Mouse (Mus musculus) 416B (cell line): ENCODE results near the gene Rtp1.

Experiments
- DNase-seq: peaks from one replicate; pipeline ENCODE4 v3.0.0; 2011; ENCODE audit warnings: low read depth

The Rtp1 gene

DNA sequence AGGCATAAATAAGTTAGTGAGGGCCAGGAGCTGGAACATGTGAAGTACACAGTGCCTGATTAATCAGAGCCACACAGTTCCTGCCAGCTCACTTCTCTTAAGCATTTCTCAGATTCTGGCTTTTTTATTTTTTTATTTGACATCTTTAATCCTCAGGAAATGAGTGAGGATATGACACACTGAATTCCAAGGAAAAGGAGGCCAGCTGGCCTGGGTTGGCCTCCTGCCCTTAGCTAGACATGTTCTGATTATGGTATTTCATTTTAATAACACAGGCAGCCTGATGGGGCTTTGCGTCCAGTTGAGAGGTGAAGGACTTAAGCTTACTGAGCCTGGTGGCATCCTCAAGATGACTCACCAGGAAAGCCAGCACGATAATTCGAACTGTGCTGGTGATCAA lies 27.6 kb downstream of the Rtp1 start:
- DNase-seq: no peak

DNA sequence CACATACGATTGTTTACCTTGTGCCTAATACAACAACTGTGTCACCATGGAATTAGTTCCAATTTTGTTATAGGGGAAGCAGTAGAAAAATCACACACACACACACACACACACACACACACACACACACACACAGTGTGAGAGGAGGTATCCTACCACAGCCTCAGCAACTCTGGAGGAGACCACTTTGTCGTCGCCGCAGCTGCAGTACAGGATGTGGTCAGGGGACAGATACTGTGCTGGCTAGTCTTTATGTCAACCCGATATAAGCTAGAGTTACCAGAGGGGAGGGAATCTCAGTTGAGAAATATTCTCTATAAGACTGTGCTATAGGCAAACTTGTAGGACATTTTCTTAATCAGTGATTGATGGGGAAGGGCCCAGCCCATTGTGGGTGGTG lies 28.4 kb downstream of the Rtp1 start:
- peak; percentile 70 for DNase-seq

DNA sequence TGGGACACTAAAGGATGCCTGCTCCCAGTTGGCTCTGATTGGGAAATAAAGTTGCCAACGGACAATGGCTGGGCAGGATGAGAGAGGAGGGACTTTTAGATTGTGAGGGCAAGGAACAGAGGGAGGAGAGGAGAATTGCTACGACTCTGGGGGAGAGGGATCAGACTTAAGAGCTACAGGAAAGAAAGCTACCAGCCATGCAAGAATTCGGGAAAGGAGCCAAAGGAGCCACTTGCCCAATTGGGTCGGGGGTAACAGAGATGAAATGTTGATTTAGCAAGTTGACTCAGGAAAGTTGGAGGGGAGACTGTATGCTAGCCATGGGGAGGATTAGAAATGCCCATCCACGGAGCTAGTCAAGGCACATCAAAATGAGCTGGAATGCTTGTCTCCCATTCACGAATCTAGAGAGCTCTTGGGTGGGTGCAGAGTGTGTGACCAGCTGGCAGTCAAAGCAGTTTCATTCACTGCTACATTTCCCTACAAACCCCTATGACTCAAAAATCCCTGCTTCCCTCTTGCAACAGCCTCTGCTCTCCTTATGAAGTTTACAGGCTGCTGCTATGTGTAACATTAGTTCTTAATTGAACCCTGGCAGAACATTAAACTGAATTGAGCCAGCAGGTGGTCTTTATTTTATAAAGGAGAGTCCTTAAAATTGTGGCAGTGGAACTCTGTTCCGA lies 30.1 kb downstream of the Rtp1 start:
- no peak for DNase-seq

DNA sequence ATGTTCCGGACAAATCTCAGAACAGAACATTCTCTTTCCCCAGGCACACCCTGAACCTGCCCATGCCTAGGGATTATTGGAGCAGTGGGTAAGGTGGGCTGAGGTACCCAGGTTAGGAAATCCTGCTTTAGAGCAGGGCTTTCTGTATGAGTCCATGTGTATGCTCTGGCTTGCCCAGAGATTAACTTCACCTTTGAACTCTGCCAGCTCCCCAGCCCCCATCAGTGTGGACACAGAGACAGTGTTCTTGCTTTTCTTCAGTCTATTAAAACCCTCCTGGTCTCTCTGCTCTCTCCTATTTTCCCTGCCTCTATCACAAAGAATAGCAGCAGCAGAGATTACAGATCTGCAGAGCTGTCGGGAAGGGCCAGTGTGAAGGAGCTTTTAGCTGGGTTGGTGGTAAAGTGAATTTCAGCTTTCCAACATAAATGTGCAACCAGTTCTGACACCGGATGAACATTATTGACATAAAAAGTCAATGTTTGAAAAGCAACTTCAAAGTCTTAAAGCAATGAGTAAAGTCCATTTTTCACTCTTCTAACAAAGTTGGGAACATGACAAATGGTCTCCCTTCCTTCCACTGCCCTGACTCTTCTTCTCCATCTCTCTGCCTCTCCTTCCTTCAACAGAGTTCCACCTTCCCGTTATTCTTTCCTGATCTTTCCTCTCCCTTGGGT lies 34.9 kb downstream of the Rtp1 start:
- no peak for DNase-seq

DNA sequence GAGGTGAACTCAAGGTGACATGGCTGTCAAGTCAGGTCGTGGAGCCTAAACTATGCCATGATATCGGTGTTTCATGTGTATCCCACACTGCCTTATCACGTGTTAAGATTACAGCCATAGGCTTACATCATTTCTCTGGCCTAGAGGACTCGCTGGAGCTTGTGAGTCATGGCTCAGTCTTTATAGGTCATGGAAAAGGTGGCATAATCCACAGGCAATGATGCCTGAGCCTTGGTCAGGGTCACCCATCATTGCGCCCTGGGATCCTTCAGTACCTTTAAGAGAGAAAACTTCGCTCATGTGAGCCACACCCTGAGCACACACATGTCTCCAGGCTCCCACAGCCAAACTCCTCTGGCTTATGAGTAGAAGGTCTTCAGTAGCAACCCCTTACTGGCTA lies 42.6 kb downstream of the Rtp1 start:
- no peak for DNase-seq

DNA sequence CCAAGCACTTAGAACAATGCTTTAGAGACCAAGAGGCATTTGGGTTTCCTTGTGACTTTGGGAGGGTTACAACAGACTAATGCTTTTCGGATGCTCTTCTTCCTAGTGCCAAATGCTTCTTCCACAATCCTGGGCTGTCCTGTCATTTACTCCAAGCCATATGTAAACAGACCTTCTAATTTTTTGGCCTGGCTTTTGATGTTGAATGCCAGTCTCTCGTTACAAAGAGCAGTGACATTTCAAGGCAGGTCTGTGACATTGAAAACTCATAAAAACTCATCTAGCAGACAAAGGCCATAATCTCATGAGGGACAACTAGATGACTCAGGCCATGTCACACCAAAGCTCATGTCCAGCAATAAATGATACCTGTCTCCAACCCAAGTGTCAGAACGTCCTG lies 43.1 kb downstream of the Rtp1 start:
- no peak for DNase-seq

DNA sequence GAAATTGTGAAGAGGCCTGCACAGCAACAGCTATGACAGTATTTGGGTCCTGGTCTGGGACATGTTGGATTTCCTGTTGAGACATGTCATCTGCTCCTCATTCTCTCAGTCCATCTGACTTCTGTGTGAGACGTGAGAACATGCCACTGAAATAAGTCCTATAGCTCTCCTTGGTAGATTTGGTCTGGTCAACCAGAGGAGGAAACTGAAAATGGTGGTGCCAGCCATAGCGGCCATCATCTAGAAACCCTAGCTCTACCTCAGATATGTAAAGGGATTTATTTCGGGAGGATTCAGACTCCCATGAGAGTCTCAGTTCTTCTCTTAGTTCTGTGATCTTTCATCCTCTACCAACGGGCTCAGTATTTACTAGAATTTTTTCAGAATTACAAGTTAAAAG lies 46.7 kb downstream of the Rtp1 start:
- DNase-seq: no peak

DNA sequence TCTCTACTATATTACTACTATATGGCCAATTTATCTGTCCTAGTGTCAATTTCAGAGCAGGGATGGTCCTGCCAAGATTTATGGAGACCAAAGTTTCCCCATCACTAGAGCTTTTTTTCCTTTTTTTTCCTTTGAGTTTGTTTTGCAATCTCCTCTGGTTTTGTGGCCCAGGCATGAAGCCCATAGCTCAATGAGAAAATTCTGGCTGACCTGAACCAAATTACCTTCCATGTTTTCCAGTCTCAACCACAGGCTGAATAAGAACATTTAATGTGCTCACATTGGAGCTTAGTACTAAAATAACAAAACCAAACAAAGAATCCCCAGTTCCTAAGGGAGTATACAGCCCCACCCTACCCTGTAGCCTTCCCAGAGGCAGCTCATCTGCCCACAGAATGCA lies 47.7 kb downstream of the Rtp1 start:
- DNase-seq: no peak

DNA sequence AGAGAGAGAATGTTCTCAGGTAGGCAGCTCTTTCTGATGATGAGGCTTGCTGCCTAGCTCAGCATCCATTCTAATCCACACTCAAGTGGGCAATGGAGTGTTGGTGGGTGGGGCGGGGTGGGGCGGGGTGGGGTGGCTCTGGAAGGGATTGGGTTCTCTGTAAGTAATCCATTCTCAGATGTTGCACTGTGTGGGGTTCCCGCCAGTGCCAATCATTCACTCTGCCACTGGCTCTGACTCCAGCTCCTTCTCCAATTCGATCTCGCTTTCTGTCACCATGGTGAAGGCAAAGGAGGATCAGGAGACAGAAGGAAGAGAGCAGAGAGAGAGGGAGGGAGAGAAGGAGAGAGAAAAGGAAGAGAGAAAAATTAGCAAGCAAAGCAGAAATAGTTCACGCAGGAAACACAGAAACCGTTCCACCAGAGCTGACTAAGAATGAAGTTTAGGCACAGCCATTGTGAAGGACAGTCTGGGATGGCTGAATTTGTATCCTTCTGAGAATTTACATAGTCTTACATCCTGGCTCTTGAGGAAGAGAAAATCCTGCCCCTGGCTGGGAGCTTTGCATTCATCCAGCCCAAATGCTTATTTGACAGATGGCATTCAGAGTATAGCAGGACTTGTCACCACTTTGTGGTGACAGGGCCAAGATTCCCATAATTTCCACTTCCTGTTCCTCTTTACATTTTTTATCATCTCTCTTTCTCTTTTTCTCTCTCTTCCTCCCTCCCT lies 51.1 kb downstream of the Rtp1 start:
- DNase-seq: no peak

DNA sequence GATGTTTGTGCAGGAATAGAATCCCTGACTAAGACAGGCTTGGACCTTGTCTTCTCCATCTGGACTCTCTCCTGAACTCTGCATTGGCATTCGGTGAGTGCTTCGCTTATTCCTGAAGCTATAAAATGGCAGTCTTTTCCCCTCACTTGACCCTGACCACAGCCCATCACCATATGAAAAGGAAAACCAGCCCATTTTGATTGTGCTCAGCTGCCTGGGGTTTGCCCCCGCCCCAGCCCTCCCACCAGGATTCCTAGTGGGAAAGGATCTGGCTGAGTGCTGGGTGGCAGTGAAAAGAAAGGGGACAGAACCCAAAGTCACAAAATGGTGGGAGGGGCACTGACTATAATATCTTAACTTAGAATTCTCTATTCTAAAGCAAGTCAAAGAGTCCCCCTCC lies 53.3 kb downstream of the Rtp1 start:
- DNase-seq: no peak

DNA sequence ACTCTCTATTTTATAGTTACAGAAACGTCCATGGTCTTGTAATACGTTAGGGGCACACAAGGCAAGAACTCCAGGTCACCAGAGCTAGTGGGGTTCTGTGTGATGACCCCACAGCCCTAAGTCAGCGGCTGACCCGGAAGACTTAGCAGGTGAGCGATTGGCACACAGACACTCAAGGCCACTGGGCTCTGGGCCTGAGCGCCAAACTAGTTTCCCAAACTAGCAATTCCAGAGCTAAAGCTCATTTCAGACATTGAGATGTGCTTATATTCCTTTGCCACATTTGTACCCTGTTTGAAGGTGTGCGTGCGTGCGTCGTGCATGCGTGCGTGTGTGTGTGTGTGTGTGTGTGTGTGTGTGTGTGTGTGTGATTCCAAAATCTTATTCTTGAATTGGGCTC lies 53.9 kb downstream of the Rtp1 start:
- no peak for DNase-seq

DNA sequence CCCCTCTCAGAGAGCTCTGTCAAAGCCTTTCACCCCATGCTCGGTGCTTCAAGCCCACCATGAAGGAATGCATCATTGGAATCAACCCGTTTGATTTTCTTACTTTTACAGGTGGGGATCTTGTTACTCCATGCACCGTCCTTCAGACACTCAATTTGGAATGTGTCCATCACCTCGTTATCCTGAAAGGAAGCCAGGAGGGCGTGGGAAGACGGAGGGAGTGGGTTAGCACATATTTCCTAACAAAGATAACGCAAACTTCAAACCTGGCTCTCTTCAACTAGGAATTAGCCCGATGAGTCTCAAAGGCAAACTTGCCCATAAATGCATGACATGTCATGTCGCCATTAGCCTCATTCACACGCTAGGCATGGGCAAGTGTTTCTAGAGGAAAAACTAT lies 54.4 kb downstream of the Rtp1 start:
- no peak for DNase-seq
